Mouse (Mus musculus) ES-E14 (cell line): ENCODE results near the gene Smarca2. TPM values are rescaled to one million over a fixed set of nuclear protein-coding genes. Genes with fewer than 3 reads are reported as not detected.

Experiments
- DNase-seq: peaks from one replicate; pipeline ENCODE4 v3.0.0-alpha.2; 2013; ENCODE audit warnings: low read depth, low spot score
- H3K27ac ChIP-seq: 2 replicates; pipeline ENCODE4 v1.5.1; 2012; ENCODE audit warnings: low read depth, mild to moderate bottlenecking, low read length, moderate library complexity, mixed read lengths; ENCODE audit not compliant: poor library complexity, insufficient read depth, severe bottlenecking
- H3K36me3 ChIP-seq: 2 replicates; pipeline ENCODE4 v1.6.1; 2012; ENCODE audit warnings: mild to moderate bottlenecking, low read length, moderate library complexity, mixed read lengths; ENCODE audit not compliant: control insufficient read depth, poor library complexity, insufficient read depth, severe bottlenecking
- H3K4me1 ChIP-seq, 2 experiments: fragments of 150-350 bp in 1 of 2; sonication (generic) in 1 of 2; 2 replicates each; pipeline ENCODE4 v1.6.1; 2012; ENCODE audit warnings: low read length in 2 of 2, mild to moderate bottlenecking in 1 of 2, mixed read lengths in 1 of 2; ENCODE audit not compliant: control insufficient read depth in 2 of 2, insufficient read depth in 2 of 2, poor library complexity in 1 of 2
- H3K4me3 ChIP-seq, 2 experiments: fragments of 150-350 bp in 1 of 2; sonication (generic) in 1 of 2; 2 replicates each; pipeline ENCODE4 v1.5.1; 2012; ENCODE audit warnings: low read length in 2 of 2, low read depth in 1 of 2, mild to moderate bottlenecking in 1 of 2, mixed read lengths in 1 of 2; ENCODE audit not compliant: insufficient read depth in 1 of 2, poor library complexity in 1 of 2, severe bottlenecking in 1 of 2
- H3K9ac ChIP-seq: 2 replicates; pipeline ENCODE4 v1.6.1; 2012; ENCODE audit warnings: low read depth, mild to moderate bottlenecking, low read length, mixed read lengths; ENCODE audit not compliant: poor library complexity, insufficient read depth, severe bottlenecking
- H3K9me3 ChIP-seq: fragments of 150-350 bp; sonication (generic); 2 replicates; pipeline ENCODE4 v1.6.1; 2012; ENCODE audit warnings: low read depth, mild to moderate bottlenecking, low read length; ENCODE audit not compliant: control insufficient read depth, insufficient read depth
- CHD2 ChIP-seq: IDR thresholded peaks from 2 replicates; pipeline ENCODE4 v1.6.1; 2014; ENCODE audit warnings: mild to moderate bottlenecking, low read depth, low read length, inconsistent platforms
- HCFC1 ChIP-seq: IDR thresholded peaks from 2 replicates; pipeline ENCODE4 v1.6.1; 2012; ENCODE audit warnings: low read length, inconsistent platforms, borderline replicate concordance; ENCODE audit not compliant: insufficient read depth
- MAFK ChIP-seq: IDR thresholded peaks from 2 replicates; pipeline ENCODE4 v1.6.1; 2014; ENCODE audit warnings: mild to moderate bottlenecking, low read depth, low read length, inconsistent platforms; ENCODE audit not compliant: insufficient read depth
- ZC3H11A ChIP-seq: IDR thresholded peaks from 2 replicates; pipeline ENCODE4 v1.6.1; 2012; ENCODE audit warnings: low read depth, mild to moderate bottlenecking, inconsistent platforms, low read length, borderline replicate concordance
- ZNF384 ChIP-seq: IDR thresholded peaks from 2 replicates; pipeline ENCODE4 v1.6.1; 2012; ENCODE audit warnings: low read depth, low read length, inconsistent platforms
- in situ Hi-C, 2 experiments: fragments of 600-800 bp; cut with MboI; formaldehyde crosslinking; loops; one replicate each; pipeline ENCODE4 v1.15.1; 2025; ENCODE audit warnings: low sequenced_read_pairs in 2 of 2, inconsistent platforms in 1 of 2; ENCODE audit not compliant: unreplicated experiment in 2 of 2
- total RNA-seq: library from RNA; depleted of rRNA; stranded (reverse); fragments of 300-350 nt; gene quantifications from 2 replicates; pipeline ENCODE4 v1.2.3, GENCODE M21; 2012

Gene Smarca2
- total RNA-seq, 1 experiment = 3.7 TPM

DNA sequence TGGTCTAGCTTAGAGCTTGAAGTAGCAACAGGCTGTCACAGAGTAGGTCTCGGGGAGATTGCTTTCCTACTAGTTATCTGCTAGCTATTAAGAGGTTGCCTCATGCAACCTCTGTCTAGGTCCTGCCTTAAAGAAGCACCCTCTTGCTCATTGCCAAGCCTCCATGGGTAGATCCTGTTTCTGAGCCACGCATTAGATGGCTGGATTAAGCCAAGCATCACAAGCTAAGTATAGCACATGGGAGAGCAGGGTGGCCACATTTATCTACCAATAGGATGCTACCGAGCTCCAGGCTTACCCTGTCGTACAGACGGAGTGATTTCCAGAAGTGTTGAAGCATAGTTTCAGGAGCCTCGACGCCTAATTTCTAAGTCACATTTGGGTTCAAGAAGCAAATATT is 114.3 kb downstream of the Smarca2 start:
- H3K4me3 ChIP-seq = no peak overlapping the region
- TF ChIP-seq ZC3H11A (no peak), ZNF384 (no peak), CHD2 (no peak), HCFC1 (no peak), MAFK (no peak)
- no peak overlapping the region for H3K9ac ChIP-seq
- H3K27ac ChIP-seq = no peak overlapping the region
- peaks cover 0 to 3% of the 10 kb centered on the region in 2 experiments; a peak in 2 of 4 replicates for H3K4me1 ChIP-seq
- no peak for DNase-seq
- no peaks in the 10 kb centered on the region for H3K36me3 ChIP-seq
- in situ Hi-C loops = no loop called here
- H3K9me3 ChIP-seq = no peaks in the 10 kb centered on the region

DNA sequence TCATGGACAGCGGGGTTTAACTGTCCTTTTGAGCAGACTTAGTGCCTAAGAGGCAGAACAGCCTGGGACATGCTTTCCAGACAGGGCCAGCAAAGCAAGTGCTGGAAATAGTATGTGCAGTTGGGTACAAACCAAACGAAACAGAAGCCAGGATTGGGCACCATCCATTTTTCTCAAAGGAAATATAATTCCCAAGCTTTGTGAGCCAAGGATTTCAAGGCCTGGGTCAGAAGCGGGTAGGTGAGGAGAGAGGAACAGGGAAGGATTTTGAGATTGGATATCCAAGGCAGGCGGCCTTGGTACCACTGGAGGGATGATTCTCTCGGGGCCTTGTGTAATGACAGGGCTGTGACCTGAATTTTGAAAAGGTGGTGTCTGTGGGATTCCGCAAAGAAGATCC is 116.9 kb downstream of the Smarca2 start:
- no peaks in the 10 kb centered on the region for H3K36me3 ChIP-seq
- in situ Hi-C loops = no loop called here
- no peak overlapping the region for H3K4me3 ChIP-seq
- DNase-seq = no peak
- H3K9ac ChIP-seq = no peak overlapping the region
- H3K9me3 ChIP-seq = no peaks in the 10 kb centered on the region
- H3K4me1 ChIP-seq = no peaks in the 10 kb centered on the region
- H3K27ac ChIP-seq = no peak overlapping the region
- no peak for TF ChIP-seq CHD2
- no peak for TF ChIP-seq ZC3H11A
- TF ChIP-seq HCFC1 = no peak
- TF ChIP-seq MAFK = no peak

DNA sequence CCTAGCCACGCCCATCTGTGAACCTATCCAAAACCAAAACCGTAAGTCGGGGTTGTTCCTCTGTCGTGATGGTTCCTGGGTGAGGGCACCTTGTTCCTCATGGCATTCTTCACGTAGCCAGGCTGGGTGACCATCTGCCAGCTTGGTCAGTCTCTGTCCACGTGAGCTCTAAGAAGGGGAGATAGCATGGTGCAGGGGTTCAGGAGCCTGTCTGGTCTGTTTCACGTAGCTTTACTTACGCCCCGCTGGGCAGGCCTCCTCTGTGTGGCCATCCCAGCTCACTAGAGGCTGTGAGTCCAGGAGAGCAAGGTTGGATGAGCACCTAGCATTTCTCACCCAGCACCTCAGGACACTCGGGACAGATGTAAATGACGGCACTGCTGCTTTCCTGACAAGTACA is 119.0 kb downstream of the Smarca2 start:
- H3K27ac ChIP-seq = no peak overlapping the region
- TF ChIP-seq CHD2 (no peak), MAFK (no peak), ZNF384 (no peak), HCFC1 (no peak), ZC3H11A (no peak)
- in situ Hi-C loops = no loop called here

DNA sequence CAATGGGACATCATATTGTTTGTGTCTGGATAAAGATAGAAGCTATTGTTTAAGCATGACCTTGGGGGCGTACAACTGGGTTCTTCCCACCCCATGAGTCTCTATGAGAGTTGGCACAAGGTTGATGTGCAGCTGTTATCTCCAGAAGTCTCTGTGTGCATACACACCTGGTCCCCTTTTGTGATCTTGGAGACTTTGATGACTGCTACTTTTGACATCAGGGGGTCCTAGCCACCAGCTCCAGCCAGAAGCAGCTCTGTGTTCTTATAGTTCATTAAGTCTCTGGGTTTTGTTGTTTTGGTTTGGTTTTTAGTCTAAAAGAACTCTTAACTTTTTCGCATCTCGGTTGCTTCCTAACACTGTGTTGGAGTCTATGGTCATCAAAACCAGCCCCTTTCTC is 119.8 kb downstream of the Smarca2 start:
- H3K27ac ChIP-seq = no peak overlapping the region
- no peak for DNase-seq
- no peaks in the 10 kb centered on the region for H3K4me1 ChIP-seq
- in situ Hi-C loops = no loop called here
- no peaks in the 10 kb centered on the region for H3K36me3 ChIP-seq
- TF ChIP-seq ZNF384 (no peak), MAFK (no peak), HCFC1 (no peak), CHD2 (no peak)
- H3K9ac ChIP-seq = no peak overlapping the region
- no peak overlapping the region for H3K4me3 ChIP-seq
- no peaks in the 10 kb centered on the region for H3K9me3 ChIP-seq

More for the DNA sequence above, 119.0 kb downstream of the Smarca2 start:
- H3K36me3 ChIP-seq = no peaks in the 10 kb centered on the region
- H3K4me3 ChIP-seq = no peak overlapping the region
- H3K9ac ChIP-seq = no peak overlapping the region
- no peak for DNase-seq
- no peaks in the 10 kb centered on the region for H3K9me3 ChIP-seq
- H3K4me1 ChIP-seq = no peaks in the 10 kb centered on the region

DNA sequence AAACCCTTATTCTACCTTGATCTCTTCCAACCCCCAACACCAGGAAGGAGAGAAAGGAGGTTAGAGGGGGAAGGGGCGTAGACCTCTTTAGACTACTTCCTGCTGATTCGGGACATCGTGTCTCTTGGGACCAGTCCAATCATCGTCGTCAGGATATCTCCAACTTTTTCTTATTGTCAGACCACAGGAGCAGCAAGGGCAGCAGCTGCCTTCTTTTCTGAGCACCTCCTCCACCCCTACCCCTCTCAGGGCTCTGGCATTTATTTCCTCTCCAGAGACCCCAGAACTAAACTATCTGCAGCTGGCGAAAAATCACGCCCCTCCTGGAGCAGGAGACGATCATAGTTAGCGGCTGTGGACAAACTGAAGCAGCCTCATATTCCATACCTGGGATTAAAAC is 122.9 kb downstream of the Smarca2 start:
- in situ Hi-C loops = no loop called here

More for the DNA sequence above, 122.9 kb downstream of the Smarca2 start:
- Histone ChIP-seq H3K27ac (no peak overlapping the region), H3K4me3 (no peak overlapping the region), H3K9me3 (no peaks in the 10 kb centered on the region), H3K4me1 (no peaks in the 10 kb centered on the region), H3K36me3 (no peaks in the 10 kb centered on the region), H3K9ac (no peak overlapping the region)
- DNase-seq = no peak
- TF ChIP-seq ZC3H11A = no peak
- no peak for TF ChIP-seq ZNF384
- TF ChIP-seq HCFC1 = no peak
- no peak for TF ChIP-seq MAFK
- TF ChIP-seq CHD2 = no peak
